Mouse (Mus musculus): ENCODE measurements around the gene Dlx4.

Dlx4 gene

GRCm38 (mm10) chr11:95142258-95142657 is 3.8 kb downstream of the Dlx4 start:
- DNase-seq: no peak

GRCm38 (mm10) chr11:95139871-95140270 is 6.2 kb downstream of the Dlx4 start:
- peak; percentile 63 to 68 for DNase-seq

GRCm38 (mm10) chr11:95137281-95137680 is 8.8 kb downstream of the Dlx4 start:
- DNase-seq: no peak

- DNase-seq: no peak
These were observed 12.7 kb downstream of the Dlx4 start for GRCm38 (mm10) chr11:95133321-95133720.

DNA sequence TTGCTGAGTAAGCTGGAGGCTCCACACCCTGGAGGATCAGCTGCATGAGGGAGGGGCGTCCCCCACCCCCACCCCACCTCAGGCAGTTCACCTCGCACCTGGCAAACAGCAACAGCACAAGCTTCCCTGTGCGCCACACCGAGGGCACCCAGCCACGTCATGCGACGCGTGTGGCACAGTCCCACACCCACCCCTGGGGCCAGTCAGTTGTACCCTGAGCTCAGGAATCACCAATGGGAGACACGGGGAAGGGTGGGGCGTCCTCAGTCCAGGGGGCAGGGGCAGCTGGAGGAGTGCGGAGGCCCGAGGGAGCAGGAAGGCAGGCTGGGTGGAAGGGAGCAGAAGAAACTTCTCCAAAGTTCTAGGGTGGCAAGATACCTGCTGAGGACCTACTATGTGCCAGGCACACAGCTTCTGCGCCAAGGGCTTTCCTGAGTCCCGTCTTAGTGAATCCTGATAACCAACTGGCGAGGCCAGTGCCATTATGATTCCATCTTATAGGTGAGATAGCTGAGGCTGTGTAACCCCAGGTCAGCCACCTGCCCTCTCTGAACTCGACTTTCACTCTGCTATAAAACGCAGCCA is 15.3 kb downstream of the Dlx4 start:
- DNase-seq: no peak

DNA sequence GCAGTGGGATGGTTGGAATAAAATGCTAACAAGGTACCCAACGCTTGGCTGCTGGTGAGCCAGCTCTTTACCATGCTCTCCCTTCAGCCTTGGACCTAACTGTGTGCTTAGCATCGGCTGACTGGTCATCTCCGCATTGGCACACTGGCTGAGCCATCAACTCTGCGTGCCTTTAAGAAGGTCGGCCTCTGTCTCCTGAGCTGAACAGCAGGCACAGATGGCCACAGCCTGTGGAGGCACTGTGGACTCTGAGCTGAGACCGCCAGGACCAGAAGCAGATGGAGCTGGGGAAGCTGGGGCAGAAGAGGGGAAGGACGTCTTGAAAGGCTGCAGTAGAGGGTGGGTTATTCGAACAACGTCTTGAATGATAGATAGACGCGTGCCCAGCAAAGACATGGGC is 17.7 kb downstream of the Dlx4 start:
- peak; percentile 62 to 75 for DNase-seq

GRCm38 (mm10) chr11:95126272-95127245 is 19.5 kb downstream of the Dlx4 start:
- peak; percentile 76 to 81 for DNase-seq

DNA sequence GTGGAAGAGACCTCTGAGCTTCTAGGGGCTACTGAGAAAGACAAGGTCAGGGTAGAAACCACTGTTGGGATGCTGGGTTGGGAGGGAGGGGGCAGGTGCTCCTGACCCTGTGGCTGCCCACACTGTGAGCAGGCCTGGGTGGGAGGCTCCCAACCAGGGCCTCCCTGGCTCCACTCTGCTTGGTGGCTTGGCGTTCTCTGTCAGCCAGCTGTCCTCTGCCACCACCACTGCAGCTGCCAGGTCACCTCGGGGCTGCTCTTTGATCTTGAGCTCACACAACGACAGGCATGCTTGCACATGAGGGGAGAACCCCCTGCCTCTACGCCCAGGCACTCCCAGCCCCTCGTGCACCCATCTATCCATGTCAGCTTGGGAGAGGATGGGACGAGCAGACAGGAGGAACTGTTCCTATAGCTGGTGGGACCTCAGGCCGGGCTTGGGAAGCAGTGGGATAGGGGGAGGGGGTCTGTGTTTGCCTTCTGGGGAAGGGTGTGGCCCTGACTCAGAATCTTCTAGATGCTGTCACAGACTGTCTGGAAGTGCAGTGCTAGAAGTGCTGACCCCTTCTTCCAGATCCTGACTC is 20.6 kb downstream of the Dlx4 start:
- DNase-seq: no peak

DNA sequence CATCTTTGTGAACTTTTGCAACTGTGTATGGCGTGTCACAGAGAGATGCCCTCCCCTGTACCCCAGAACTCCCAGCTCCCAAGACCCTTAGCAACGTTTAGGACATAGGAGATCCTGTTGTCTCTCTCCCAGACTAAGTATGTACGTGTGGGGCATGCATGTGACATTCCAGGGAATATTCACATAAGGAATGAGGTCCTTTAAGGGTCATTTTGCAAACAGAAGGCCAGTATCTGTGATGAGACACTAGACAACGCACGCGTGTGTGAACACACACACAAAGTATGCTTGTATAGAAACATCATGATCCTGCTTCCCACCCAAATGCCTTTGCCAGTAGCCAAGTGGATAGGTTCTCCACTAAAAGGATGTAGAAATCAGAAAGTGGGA is 24.0 kb downstream of the Dlx4 start:
- no peak for DNase-seq

DNA sequence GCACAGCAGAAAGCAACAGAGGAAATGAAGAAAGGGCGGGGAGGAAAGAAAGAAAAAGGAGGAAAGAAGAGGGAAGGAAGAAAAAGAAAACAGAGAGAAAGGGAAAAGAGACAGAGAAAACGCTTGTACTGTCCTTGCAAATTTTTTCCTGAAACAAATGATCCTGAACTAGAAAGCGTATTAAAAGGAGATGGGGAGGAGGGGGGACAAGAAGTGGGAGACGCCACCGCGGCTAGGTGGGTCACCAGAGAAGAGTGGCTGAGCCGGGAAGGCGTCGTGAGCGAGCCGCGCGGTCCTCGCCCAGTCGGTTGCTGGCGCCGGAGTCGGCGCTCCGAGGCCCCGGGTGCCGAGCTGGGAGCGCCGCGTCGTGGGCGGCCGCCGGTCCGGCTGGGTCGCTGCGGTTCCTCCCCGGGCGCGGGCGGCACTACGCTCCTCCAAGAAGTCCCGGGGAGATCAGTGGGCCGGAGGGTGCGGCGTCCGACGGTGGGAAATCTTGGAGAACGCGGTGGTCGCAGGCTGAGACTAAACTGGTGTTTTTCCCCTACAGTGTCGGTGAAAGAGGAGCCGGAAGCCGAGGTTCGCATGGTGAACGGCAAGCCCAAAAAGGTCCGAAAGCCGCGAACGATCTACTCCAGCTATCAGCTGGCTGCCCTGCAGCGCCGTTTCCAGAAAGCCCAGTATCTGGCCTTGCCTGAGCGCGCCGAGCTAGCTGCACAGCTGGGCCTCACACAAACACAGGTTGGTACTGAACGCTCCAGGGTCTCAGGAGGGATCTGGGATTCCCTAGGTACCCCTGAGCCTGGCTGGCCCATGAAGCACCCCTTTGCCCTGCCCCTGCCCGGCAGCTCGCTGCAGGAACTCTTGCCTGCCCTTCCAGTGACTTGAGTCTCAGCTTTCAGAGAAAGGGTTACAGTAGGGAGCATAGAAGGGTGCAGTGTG is 24.6 kb downstream of the Dlx4 start:
- no peak for DNase-seq

- no peak for DNase-seq
These were observed 25.4 kb downstream of the Dlx4 start for GRCm38 (mm10) chr11:95120633-95121020.

DNA sequence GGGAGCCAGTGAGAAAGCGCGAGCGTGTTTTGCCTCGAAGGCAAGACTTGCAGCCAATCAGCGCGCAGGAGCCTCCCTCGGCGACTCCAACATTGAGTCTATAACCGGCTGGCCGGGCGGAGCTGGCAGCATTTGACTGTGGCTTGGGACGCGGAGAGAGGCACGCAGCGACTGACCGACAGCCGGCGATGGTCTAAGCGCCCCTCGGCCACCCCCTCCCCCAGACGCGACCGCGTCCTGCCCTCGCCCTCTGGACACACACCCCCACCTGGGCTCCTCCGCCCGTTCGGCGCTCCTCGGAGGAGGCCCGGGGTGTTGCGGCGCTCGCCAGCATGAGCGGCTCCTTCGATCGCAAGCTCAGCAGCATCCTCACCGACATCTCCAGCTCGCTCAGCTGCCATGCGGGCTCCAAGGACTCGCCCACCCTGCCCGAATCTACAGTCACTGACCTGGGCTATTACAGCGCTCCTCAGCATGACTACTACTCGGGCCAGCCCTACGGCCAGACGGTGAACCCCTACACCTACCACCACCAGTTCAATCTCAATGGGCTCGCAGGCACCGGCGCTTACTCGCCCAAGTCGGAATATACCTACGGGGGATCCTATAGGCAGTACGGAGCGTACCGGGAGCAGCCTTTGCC is 26.0 kb downstream of the Dlx4 start, which contains the start of gene Dlx3:
Gene Dlx3, plus strand, starts transcription at position 130 of the 643 bp plus-strand sequence.
- DNase-seq: peak; percentile 64 to 71

DNA sequence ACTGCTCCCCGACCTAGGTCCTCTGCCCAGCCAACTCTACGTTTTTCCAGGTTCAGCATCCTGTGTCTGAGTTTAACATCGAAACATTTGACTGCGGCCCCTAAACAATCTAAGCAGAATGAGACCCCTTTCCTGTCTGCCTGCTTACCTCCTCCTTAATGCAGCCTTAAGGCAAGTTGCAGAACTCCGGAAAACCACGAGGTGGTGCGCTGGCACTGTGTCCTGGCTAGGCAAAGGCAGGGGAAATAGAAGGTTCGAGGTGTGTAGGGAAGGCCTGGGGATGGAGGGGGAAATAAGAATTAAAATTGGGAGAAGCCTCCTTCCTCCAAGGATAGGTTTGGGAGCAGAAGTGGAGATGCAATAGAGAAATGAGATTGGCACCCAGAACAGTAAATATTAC is 27.6 kb downstream of the Dlx4 start:
- DNase-seq: peak; percentile 93 to 94

DNA sequence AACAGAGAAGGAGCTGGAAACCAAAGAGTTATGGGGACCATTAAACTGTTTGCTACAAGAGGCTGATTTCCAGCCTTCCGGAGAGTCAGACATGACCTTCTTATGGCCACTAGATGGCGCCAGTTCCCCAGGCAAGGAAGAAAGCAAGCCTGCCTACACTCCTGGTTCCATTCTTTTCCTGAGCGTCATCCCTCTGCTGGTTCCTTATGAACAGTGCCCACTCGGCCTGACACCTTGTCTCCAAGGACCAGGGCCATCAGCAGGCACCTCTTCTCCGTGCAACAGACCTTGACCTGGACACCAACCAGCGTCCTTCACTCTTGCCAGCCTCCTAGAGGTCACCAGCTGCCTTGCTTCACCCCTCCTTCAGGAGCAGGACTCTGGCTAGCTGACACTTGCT is 29.0 kb downstream of the Dlx4 start:
- peak; percentile 85 to 89 for DNase-seq

DNA sequence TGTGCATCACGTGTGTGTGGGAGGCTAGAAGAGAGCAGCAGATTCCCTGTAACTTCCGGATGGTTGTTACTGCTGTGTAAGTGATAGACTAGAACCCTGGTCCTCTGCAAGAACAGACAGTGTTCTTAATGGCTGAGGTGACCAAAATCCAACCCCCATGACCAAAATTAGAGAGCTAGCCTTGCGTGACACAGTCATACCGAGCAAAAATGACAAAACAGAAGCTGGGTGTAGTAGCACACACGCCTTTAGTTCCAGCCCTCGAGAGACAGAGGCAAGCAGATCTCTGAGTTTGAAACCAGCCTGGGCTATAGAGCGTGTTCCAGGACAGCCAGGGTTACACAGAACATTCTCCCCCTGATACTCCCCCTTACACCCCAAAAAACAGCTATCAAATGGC is 36.0 kb downstream of the Dlx4 start:
- DNase-seq: no peak

DNA sequence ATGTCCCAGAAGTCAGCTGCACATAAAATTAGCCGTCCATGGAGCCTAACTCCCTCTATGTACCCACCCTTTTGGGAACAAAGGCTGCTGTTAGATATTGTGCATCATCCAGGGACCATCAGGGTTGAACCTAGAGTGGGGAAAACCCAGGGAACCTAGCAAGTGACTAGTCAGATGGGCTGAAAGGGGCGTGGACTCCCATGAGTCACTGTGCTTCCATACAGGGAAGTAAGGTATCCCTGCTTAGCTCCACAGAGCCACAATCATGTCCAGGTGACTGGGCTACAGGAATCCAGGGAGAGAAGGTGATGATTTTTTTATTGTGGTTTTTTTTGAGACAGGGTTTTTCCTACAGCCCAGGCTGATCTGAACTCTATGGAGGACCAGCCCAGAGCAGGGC is 37.1 kb downstream of the Dlx4 start:
- DNase-seq: no peak

- DNase-seq: peak; percentile 94 to 96
These were observed 39.4 kb downstream of the Dlx4 start for GRCm38 (mm10) chr11:95106440-95107236.

DNA sequence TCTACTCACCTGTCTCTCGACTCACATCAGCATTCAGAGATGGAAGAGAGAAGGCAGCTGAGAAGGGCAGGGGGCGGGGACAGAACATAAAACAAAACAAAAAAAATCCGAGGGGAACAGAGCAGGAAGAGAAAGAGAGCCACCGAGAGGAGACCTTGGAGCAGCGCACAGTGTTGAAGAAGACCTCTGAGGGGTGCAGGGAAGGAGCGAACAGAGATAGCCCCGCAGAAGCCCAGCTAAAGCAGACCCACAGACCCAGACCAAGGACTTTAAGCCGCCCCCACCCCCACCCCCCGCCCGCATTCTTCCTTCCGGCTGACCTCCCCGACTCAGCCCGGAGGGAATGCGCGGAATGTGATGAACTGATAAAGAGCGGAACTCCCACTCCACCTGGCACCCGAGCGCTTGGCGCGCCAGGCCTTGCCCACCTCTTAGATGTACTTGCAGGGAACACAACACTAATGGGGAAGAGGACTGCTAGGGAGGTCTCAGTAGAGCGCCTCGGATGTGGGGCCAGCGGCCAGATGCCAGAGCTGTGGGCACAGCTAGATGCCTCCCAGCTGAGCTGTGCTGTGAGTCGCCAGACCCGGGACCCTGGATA is 40.7 kb downstream of the Dlx4 start:
- DNase-seq: peak in 1 of 2 experiments; percentile 44

GRCm38 (mm10) chr11:95104266-95104665 is 41.8 kb downstream of the Dlx4 start:
- DNase-seq: no peak

GRCm38 (mm10) chr11:95102161-95102904 is 43.7 kb downstream of the Dlx4 start:
- peak; percentile 68 to 73 for DNase-seq
